Mouse (Mus musculus) kidney, embryonic 14.5 days (tissue): ENCODE measurements around the gene Lypd8. TPM values are rescaled to one million over a fixed set of nuclear protein-coding genes. Genes with fewer than 3 reads are reported as not detected.
A peak's percentile ranks its signal among the peaks of the same experiment; 100 is the strongest.

Experiments used
- ATAC-seq: fragments of 200-750 bp; cut with Nextera tagmentation; 2 replicates; pipeline ENCODE4 v1.8.0; 2017; ENCODE audit warnings: moderate number of reproducible peaks, mild to moderate bottlenecking, moderate TSS enrichment, moderate library complexity; ENCODE audit not compliant: low FRiP score, low TSS enrichment
- H3K27ac ChIP-seq: fragments of 300-500 bp; sonication (generic); 2 replicates; pipeline ENCODE4 v1.5.1; 2014; ENCODE audit warnings: low read depth, mild to moderate bottlenecking, low read length, moderate library complexity, mixed read lengths
- H3K27me3 ChIP-seq: fragments of 300-500 bp; sonication (generic); 2 replicates; pipeline ENCODE4 v1.6.1; 2014; ENCODE audit warnings: mild to moderate bottlenecking, low read length; ENCODE audit not compliant: control insufficient read depth, insufficient read depth
- H3K36me3 ChIP-seq: fragments of 300-500 bp; sonication (generic); 2 replicates; pipeline ENCODE4 v1.6.1; 2014; ENCODE audit warnings: low read length, mixed read lengths; ENCODE audit not compliant: control insufficient read depth, insufficient read depth
- H3K4me1 ChIP-seq: fragments of 300-500 bp; sonication (generic); 2 replicates; pipeline ENCODE4 v1.6.1; 2014; ENCODE audit warnings: low read length, mixed read lengths; ENCODE audit not compliant: control insufficient read depth, insufficient read depth
- H3K4me2 ChIP-seq: fragments of 300-500 bp; sonication (generic); replicated peaks from 2 replicates; pipeline ENCODE4 v1.6.1; 2014; ENCODE audit warnings: low read depth, mild to moderate bottlenecking, low read length
- H3K4me3 ChIP-seq: fragments of 300-500 bp; sonication (generic); 2 replicates; pipeline ENCODE4 v1.5.1; 2014; ENCODE audit warnings: mild to moderate bottlenecking, low read length
- H3K9ac ChIP-seq: fragments of 300-500 bp; sonication (generic); 2 replicates; pipeline ENCODE4 v1.6.1; 2014; ENCODE audit warnings: low read depth, mild to moderate bottlenecking, low read length, moderate library complexity
- H3K9me3 ChIP-seq: fragments of 300-500 bp; sonication (generic); 2 replicates; pipeline ENCODE4 v1.6.1; 2016; ENCODE audit warnings: low read length; ENCODE audit not compliant: control insufficient read depth
- WGBS: fragments of 180-500 bp; shearing (Covaris S2); extraction: QIAGEN DNeasy Blood & Tissue Kit; methylation state at CpG from one replicate; pipeline ENCODE4 v1.1.7; 2014; 5-methylcytosine and 5-hydroxymethylcytosine counted together
- polyA plus RNA-seq: library from polyadenylated mRNA; unstranded; fragments of >200 nt; fragmentation: Nextera tagmentation; extraction: Ambion mirVana; gene quantifications from 2 replicates; pipeline ENCODE4 v1.2.1, GENCODE M21; 2014

Lypd8 gene
- not detected in 2 replicates for polyA plus RNA-seq

- Histone ChIP-seq H3K9me3 (no peaks in the 10 kb centered on the region), H3K4me2 (no peak within 1 kb of the TSS), H3K9ac (no peak within 1 kb of the TSS), H3K4me1 (no peaks in the 10 kb centered on the region), H3K36me3 (no peaks in the 10 kb centered on the region), H3K27ac (no peak within 1 kb of the TSS), H3K4me3 (no peak within 1 kb of the TSS), H3K27me3 (no peaks in the 10 kb centered on the region)
- WGBS: 91% methylated on average over 3 of the region's 3 CpGs
- no peak for ATAC-seq
Measured at GRCm38 (mm10) chr11:58378763-58379278, at the start of gene Lypd8. Gene Lypd8 (plus strand): TSS chr11:58379043.

- H3K4me1 ChIP-seq: peaks cover 19% of the 10 kb centered on the region
- peak overlapping the region; percentile 81 for H3K4me2 ChIP-seq
- peak overlapping the region; percentile 89 for H3K9ac ChIP-seq
- peak overlapping the region; percentile 96 for H3K4me3 ChIP-seq
- no peaks in the 10 kb centered on the region for H3K27me3 ChIP-seq
- no peaks in the 10 kb centered on the region for H3K9me3 ChIP-seq
- H3K27ac ChIP-seq: peak overlapping the region; percentile 70
- WGBS: under 1% methylated on average over 21 of the region's 21 CpGs
- peaks cover 22% of the 10 kb centered on the region for H3K36me3 ChIP-seq
- ATAC-seq: peak; percentile 36
Measured at GRCm38 (mm10) chr11:58329906-58330275, 49.0 kb upstream of the Lypd8 start.

- Histone ChIP-seq H3K4me3 (peak within 1 kb of the TSS; percentile 96), H3K9ac (peak within 1 kb of the TSS; percentile 89), H3K4me2 (peak within 1 kb of the TSS; percentile 87), H3K27ac (peak within 1 kb of the TSS; percentile 70), H3K4me1 (peaks cover 19% of the 10 kb centered on the region), H3K9me3 (no peaks in the 10 kb centered on the region), H3K36me3 (peaks cover 23% of the 10 kb centered on the region), H3K27me3 (no peaks in the 10 kb centered on the region)
- under 1% methylated on average over 52 of the region's 52 CpGs for WGBS
- peak; percentile 93 for ATAC-seq
Measured at GRCm38 (mm10) chr11:58330276-58331148, 48.3 kb upstream of the Lypd8 start, which contains the start of the genes Zfp672 and Sh3bp5l. Gene Zfp672 (minus strand): TSS chr11:58330339. Gene Sh3bp5l (plus strand): TSS chr11:58330724.

- Histone ChIP-seq H3K9ac (peak overlapping the region; percentile 76), H3K4me2 (peak overlapping the region; percentile 87), H3K9me3 (no peaks in the 10 kb centered on the region), H3K36me3 (peaks cover 26% of the 10 kb centered on the region), H3K27ac (no peak overlapping the region), H3K4me3 (peak overlapping the region; percentile 96), H3K4me1 (peaks cover 19% of the 10 kb centered on the region), H3K27me3 (no peaks in the 10 kb centered on the region)
- 22% methylated on average over 10 of the region's 10 CpGs for WGBS
- ATAC-seq: peak; percentile 11; the same call in 1 of the 2 replicates
Measured at GRCm38 (mm10) chr11:58331149-58331495, 47.7 kb upstream of the Lypd8 start.

- no peak for ATAC-seq
- 90% methylated on average over 6 of the region's 6 CpGs for WGBS
- Histone ChIP-seq H3K36me3 (peaks cover 30% of the 10 kb centered on the region), H3K9ac (peak overlapping the region; percentile 76; the same call in 1 of the 2 replicates), H3K27ac (no peak overlapping the region), H3K27me3 (no peaks in the 10 kb centered on the region), H3K4me2 (peak overlapping the region; percentile 87), H3K9me3 (no peaks in the 10 kb centered on the region), H3K4me3 (peak overlapping the region; percentile 96), H3K4me1 (peaks cover 19% of the 10 kb centered on the region)
Measured at GRCm38 (mm10) chr11:58331546-58331945, 47.3 kb upstream of the Lypd8 start.

GRCm38 (mm10) chr11:58334746-58335145 is 44.1 kb upstream of the Lypd8 start:
- H3K4me1 ChIP-seq: peaks cover 13% of the 10 kb centered on the region
- peaks cover 43% of the 10 kb centered on the region for H3K36me3 ChIP-seq
- no peak overlapping the region for H3K27ac ChIP-seq
- H3K27me3 ChIP-seq: no peaks in the 10 kb centered on the region
- H3K9ac ChIP-seq: no peak overlapping the region
- 80% methylated on average over 3 of the region's 3 CpGs for WGBS
- H3K9me3 ChIP-seq: no peaks in the 10 kb centered on the region
- no peak for ATAC-seq
- no peak overlapping the region for H3K4me2 ChIP-seq
- no peak overlapping the region for H3K4me3 ChIP-seq

GRCm38 (mm10) chr11:58346745-58347144 is 32.1 kb upstream of the Lypd8 start:
- WGBS: 94% methylated on average over 4 of the region's 4 CpGs
- Histone ChIP-seq H3K27me3 (no peaks in the 10 kb centered on the region), H3K9ac (no peak overlapping the region), H3K4me3 (no peak overlapping the region), H3K4me2 (no peak overlapping the region), H3K36me3 (peaks cover 34% of the 10 kb centered on the region), H3K27ac (no peak overlapping the region), H3K9me3 (no peaks in the 10 kb centered on the region), H3K4me1 (no peaks in the 10 kb centered on the region)
- no peak for ATAC-seq

- H3K4me3 ChIP-seq: no peak overlapping the region
- H3K9ac ChIP-seq: no peak overlapping the region
- H3K4me1 ChIP-seq: no peaks in the 10 kb centered on the region
- H3K36me3 ChIP-seq: peaks cover 15% of the 10 kb centered on the region
- H3K4me2 ChIP-seq: no peak overlapping the region
- no peaks in the 10 kb centered on the region for H3K27me3 ChIP-seq
- H3K9me3 ChIP-seq: no peaks in the 10 kb centered on the region
- H3K27ac ChIP-seq: no peak overlapping the region
- ATAC-seq: no peak
- 70% methylated on average over 4 of the region's 4 CpGs for WGBS
Measured at GRCm38 (mm10) chr11:58350628-58351027, 28.2 kb upstream of the Lypd8 start.

- WGBS: 80% methylated on average over 5 of the region's 5 CpGs
Measured at GRCm38 (mm10) chr11:58351179-58351578, 27.7 kb upstream of the Lypd8 start.

More at GRCm38 (mm10) chr11:58351179-58351578, 27.7 kb upstream of the Lypd8 start:
- Histone ChIP-seq H3K4me3 (no peak overlapping the region), H3K4me2 (no peak overlapping the region), H3K36me3 (peaks cover 9% of the 10 kb centered on the region), H3K27me3 (no peaks in the 10 kb centered on the region), H3K4me1 (no peaks in the 10 kb centered on the region), H3K27ac (no peak overlapping the region), H3K9me3 (no peaks in the 10 kb centered on the region), H3K9ac (no peak overlapping the region)
- no peak for ATAC-seq
